Mouse (Mus musculus) small intestine, adult 2 months (tissue): ENCODE measurements at regions not wholly inside any gene's neighbourhood (a gene's known extent, or its start where the extent isn't known, plus 50 kb on each side); places are given as distances from the start of the nearest gene placed in this dataset.

ENCODE experiments used
- H3K27ac ChIP-seq: fragments of 200-500 bp; 2 replicates; pipeline ENCODE4 v1.5.1; 2012; ENCODE audit warnings: low read depth, low read length, control low read depth, inconsistent platforms; ENCODE audit not compliant: insufficient read depth
- H3K27me3 ChIP-seq: fragments of 200-500 bp; 2 replicates; pipeline ENCODE4 v1.6.1; 2012; ENCODE audit warnings: mild to moderate bottlenecking, moderate library complexity, low read length, inconsistent platforms; ENCODE audit not compliant: control insufficient read depth, insufficient read depth
- H3K36me3 ChIP-seq: fragments of 200-500 bp; 2 replicates; pipeline ENCODE4 v1.6.1; 2012; ENCODE audit warnings: mild to moderate bottlenecking, low read length, control low read depth, inconsistent platforms; ENCODE audit not compliant: control insufficient read depth, insufficient read depth
- H3K4me1 ChIP-seq: fragments of 200-500 bp; 2 replicates; pipeline ENCODE4 v1.6.1; 2012; ENCODE audit warnings: low read length, inconsistent platforms, mixed read lengths; ENCODE audit not compliant: control insufficient read depth, insufficient read depth, insufficient read length
- H3K4me3 ChIP-seq: fragments of 200-500 bp; 2 replicates; pipeline ENCODE4 v1.5.1; 2012; ENCODE audit warnings: low read depth, mild to moderate bottlenecking, control low read depth, inconsistent platforms, low read length, moderate library complexity
- CTCF ChIP-seq: fragments of 200-500 bp; IDR thresholded peaks from 2 replicates; pipeline ENCODE4 v1.5.1; 2012; ENCODE audit warnings: low read depth, mild to moderate bottlenecking, control low read depth, inconsistent platforms, low read length, moderate library complexity, mixed read lengths; ENCODE audit not compliant: insufficient replicate concordance, insufficient read length; ENCODE audit errors: extremely low read depth
- POLR2A ChIP-seq: fragments of 200-500 bp; IDR thresholded peaks from 2 replicates; pipeline ENCODE4 v1.6.1; 2012; ENCODE audit warnings: low read depth, mild to moderate bottlenecking, control low read depth, inconsistent platforms, low read length, moderate library complexity
- WGBS: fragments of 180-500 bp; shearing (Covaris S2); methylation state at CpG from one replicate; pipeline ENCODE4 v1.1.7; 2018; 5-methylcytosine and 5-hydroxymethylcytosine counted together

- 96% methylated on average over 15 of the region's 15 CpGs for WGBS
- Histone ChIP-seq H3K4me1 (no peaks in the 10 kb centered on the region), H3K4me3 (no peak overlapping the region), H3K27me3 (peaks cover 3% of the 10 kb centered on the region), H3K27ac (no peak overlapping the region), H3K36me3 (no peaks in the 10 kb centered on the region)
- no peak for TF ChIP-seq CTCF
- TF ChIP-seq POLR2A, result no peak
These were observed 50.1 kb upstream of the Arhgap29 start for GRCm38 (mm10) chr3:121902246-121902645.

- H3K4me3 ChIP-seq, result no peak overlapping the region
- no peaks in the 10 kb centered on the region for H3K4me1 ChIP-seq
- H3K36me3 ChIP-seq, result no peaks in the 10 kb centered on the region
- no peak overlapping the region for H3K27ac ChIP-seq
- no peak for TF ChIP-seq CTCF
- no peak for TF ChIP-seq POLR2A
- peaks cover 3% of the 10 kb centered on the region for H3K27me3 ChIP-seq
- 69% methylated on average over 8 of the region's 8 CpGs for WGBS
These were observed 51.9 kb upstream of the Arhgap29 start for GRCm38 (mm10) chr3:121900429-121900844.

GRCm38 (mm10) chr3:121897821-121898574 lies 54.3 kb upstream of the Arhgap29 start:
- Histone ChIP-seq H3K36me3 (no peaks in the 10 kb centered on the region), H3K4me1 (no peaks in the 10 kb centered on the region), H3K4me3 (no peak overlapping the region), H3K27me3 (no peaks in the 10 kb centered on the region; the same call in 1 of the 2 replicates), H3K27ac (no peak overlapping the region)
- TF ChIP-seq CTCF (no peak), POLR2A (no peak)
- WGBS, result 76% methylated on average over 14 of the region's 14 CpGs

DNA sequence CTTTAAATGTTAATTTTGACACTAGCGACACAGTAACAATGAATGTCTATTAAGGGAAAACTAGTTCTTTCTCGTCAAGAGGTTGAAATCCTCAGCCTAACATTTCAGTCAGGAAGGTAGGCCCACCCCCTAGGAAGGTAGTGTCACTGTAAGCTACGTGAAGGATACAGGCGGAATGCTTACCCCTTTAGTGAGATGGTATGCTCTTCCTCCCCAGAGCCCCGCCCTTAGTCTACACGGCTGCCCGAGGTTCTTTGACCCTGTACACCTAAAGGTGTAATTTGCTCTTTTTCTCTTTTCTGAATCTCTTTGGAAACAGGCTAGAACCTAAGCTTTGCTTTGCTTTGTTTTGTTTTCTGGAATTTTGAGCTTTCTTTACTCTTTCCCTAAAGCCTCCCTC lies 58.7 kb upstream of the Arhgap29 start:
- no peaks in the 10 kb centered on the region for H3K36me3 ChIP-seq
- no peaks in the 10 kb centered on the region for H3K4me1 ChIP-seq
- WGBS, result 41% methylated on average over 7 of the region's 7 CpGs
- TF ChIP-seq CTCF (no peak), POLR2A (no peak)
- no peaks in the 10 kb centered on the region for H3K27me3 ChIP-seq
- H3K4me3 ChIP-seq, result no peak overlapping the region
- H3K27ac ChIP-seq, result no peak overlapping the region

DNA sequence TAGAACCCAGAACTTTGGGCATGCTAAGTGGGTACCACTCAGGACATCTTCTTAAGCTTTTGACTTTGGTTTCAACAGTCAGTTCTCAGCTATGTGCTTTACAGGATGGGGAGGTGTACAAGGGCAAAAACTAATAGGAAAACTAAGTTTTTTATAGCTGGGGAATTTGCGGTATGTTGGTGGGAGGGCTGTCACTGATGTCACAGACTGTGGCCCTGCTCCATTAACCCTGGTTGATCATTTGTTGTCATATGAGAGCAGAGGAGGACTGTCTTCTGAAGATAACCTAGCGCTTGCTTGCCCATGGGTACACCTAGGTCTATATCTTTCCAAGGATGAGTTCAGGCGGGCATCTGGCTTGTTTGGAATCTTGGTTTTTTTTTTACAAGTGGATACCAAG lies 59.7 kb upstream of the Arhgap29 start:
- H3K4me3 ChIP-seq, result no peak overlapping the region
- 89% methylated on average over 3 of the region's 3 CpGs for WGBS
- TF ChIP-seq CTCF (no peak), POLR2A (no peak)
- H3K36me3 ChIP-seq, result no peaks in the 10 kb centered on the region
- no peaks in the 10 kb centered on the region for H3K4me1 ChIP-seq
- no peaks in the 10 kb centered on the region for H3K27me3 ChIP-seq
- H3K27ac ChIP-seq, result no peak overlapping the region

- no peak overlapping the region for H3K27ac ChIP-seq
- H3K4me1 ChIP-seq, result no peaks in the 10 kb centered on the region
- no peaks in the 10 kb centered on the region for H3K27me3 ChIP-seq
- WGBS, result 25% methylated on average over 9 of the region's 9 CpGs
- H3K36me3 ChIP-seq, result no peaks in the 10 kb centered on the region
- H3K4me3 ChIP-seq, result no peak overlapping the region
- no peak for TF ChIP-seq CTCF
- no peak for TF ChIP-seq POLR2A
These were observed 61.0 kb upstream of the Arhgap29 start for GRCm38 (mm10) chr3:121891338-121891737.

DNA sequence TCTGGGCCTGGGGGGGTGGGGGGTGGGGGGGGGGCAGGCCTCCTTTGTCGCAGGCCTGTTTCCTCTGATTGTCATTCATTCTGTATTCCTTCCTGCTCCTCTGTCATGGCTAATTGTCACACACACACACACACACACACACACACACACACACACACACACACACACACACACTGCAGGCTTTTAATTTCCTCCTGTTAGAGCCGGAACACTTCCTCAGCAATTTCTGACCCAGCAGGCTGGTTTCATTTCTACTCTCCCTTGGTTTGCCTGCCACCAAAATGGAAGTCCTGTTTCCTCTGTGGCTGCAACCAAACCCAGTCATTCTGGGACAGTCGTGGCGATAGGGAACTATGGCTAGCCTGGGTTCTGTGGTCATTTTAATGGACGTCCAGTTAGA lies 61.8 kb upstream of the Arhgap29 start:
- Histone ChIP-seq H3K27ac (no peak overlapping the region), H3K4me3 (no peak overlapping the region), H3K36me3 (no peaks in the 10 kb centered on the region), H3K4me1 (no peaks in the 10 kb centered on the region), H3K27me3 (no peaks in the 10 kb centered on the region)
- no peak for TF ChIP-seq CTCF
- no peak for TF ChIP-seq POLR2A
- WGBS, result 32% methylated on average over 5 of the region's 5 CpGs
